Mouse (Mus musculus): Measurements from ENCODE around the gene Sorcs3. TPM values are rescaled to one million over a fixed set of nuclear protein-coding genes. Genes with fewer than 3 reads are reported as not detected.

Sorcs3 gene
- total RNA-seq, 1 experiment from 2014 or later = not detected

DNA sequence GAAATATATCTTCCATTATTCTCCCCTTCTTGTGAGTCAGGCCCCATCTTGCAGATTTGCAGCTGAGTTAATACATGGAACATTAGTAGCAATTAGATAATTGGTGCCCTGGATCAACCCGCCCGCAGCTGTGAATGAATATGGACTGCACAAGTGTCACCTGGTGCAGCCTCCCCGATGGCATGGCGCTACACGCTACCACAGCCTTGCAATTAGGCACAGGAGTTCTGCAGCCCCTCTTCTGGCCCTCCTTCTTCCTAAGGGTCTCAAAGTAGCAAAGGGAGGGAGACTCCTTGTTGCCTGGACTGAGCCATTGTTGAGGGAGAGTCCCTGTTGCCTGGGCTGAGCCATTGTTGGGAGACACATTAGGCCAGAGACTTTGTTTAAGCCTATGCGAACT lies 76.4 kb downstream of the Sorcs3 start:
- no peak for ATAC-seq (replicated peaks; ENCODE audit: low read depth, poor library complexity, severe bottlenecking)

DNA sequence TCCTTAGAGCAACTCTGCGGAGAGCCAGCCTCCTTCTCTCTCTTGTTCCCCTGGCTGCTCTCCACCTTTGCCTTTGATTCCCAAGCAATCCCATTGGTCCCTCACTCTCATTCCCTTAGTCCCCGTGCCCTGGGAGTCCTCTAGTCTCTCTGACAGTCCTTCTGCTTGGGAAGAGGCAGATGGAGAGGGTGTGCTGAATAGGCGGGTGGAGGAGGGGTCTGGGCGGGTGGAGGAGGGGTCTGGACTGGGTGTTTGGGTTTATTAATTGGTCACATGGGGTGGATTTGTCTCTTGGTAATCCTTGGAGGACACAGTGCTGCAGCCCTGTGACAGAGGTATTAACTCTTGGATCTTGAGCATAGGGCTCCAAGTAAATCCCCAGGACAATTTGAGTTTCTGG lies 77.4 kb downstream of the Sorcs3 start:
- ATAC-seq (replicated peaks; ENCODE audit: low read depth, poor library complexity, severe bottlenecking) = no peak

DNA sequence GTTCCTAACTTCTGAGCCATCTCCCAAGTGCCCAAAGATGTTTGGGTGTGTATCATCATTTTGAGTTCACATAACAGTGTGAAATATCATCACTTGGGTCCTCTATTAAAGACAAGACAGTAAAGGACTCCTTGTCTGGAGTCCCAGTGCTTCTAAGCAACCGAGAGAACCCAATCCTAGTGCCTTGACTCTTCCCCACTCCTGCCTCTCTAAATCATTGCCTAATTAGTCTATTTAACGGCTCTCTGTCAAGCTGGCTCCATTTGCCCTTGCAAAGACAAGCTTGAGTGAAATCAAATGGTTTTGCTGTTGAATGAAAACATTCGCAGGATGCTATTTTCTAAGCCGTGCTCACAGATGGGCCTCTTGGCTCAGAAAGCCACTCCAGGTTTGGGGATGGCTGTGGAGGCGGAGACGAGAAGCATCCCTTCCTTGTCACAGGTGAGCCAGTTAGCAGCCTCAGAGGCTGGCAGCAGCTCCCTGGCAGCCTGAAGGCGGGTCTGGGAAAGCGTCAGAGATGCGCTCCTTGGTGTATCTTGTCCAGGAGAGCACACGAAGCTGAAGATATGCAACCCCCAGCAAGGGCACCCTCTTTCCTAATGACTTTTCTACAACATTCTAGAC lies 79.9 kb downstream of the Sorcs3 start:
- no peak for ATAC-seq (replicated peaks; ENCODE audit: low read depth, poor library complexity, severe bottlenecking)

DNA sequence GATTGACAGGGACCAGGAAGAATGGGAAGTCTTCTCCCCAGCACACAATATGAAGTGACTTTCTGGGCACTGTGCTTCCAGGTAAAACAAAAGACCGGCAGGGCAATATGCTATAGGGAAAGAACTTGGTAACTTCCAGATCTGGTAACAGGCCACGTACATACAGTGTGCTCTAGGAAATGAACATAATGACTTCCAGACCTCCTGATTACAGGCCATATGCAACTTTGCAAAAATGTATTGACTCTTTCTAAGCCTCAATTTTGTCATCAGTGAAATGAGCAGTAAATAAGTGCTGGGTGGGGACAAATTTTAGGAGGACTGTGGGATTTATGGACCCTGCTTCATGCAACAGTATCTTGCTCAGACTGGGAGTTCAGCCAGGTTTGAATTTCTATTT lies 88.4 kb downstream of the Sorcs3 start:
- no peak for ATAC-seq (replicated peaks; ENCODE audit: low read depth, poor library complexity, severe bottlenecking)

DNA sequence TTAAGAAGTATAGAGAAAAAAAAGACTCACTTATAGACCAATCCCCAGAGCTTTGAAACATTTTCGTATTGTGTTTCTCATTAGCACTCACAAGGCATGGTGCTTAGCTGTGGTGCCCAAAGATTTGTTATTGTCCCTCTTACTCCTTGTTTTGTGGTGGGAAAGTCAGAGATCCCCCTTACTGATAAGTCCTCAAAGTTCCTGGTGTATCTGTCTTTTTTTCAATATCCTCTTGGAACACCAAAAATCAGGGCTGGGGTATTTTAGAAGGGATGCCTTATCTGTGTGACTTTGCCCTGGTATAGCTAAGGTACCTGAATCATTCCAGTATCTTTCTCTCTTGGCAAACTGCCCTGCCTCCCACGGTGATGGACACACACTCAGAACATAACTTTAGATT lies 92.6 kb downstream of the Sorcs3 start:
- no peak for ATAC-seq (replicated peaks; ENCODE audit: low read depth, poor library complexity, severe bottlenecking)

DNA sequence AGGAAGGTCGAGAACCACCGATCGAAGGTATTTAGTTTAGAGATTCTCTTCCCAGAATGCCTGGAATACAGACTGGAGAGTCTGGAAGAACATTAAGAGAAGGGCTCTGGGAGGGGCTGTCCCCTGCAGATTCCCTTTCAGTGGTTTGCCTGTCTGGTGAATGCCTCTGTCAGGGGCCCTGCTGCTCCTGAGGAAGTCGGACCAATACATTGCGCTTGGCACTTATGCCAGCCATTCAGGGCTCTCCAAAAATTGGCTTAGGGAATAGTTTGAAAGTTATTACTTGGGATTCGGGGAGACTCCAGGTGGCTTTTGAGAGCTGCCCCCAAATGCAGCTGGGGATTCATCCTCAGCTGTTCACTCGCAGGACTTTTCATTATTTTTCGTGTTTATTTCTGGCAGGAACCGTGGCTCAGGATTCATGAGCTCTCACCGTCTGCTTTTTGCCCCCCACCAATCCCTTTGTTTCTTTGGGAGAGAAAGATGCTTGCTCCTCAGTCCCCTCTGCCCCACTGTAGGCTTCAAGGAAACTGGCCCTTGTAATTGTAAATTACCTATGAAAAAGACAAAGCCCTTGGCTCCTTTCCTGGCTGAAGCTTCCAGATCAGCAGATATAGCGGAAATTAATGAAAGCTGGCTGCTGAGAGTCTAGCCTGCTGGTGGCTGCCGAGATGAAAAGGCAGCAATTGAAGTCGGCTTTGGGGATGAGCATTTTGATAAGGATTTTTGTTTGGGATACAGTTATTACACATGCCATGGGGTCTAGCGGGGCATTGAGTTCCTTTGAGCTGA lies 94.8 kb downstream of the Sorcs3 start:
- ATAC-seq (replicated peaks; ENCODE audit: low read depth, poor library complexity, severe bottlenecking) = no peak

DNA sequence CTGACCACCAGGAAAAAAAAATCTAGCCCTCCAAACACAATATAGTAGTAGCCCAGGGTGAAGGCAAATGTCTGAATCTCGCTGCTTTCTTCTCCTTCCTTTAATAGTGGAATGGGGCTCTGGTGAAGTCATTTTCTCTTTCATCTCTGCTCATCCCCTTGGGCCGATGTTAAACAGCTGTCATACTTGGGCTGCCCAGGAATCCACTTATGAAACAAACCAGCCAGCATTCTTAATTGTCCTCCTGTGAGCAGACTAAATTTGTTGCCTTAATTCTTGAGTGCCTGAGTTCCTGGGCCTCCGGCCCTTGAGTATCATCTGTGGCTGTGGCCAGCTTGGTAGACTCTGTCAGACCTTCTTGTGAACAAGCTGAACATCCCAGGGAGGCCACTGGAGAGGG lies 95.5 kb downstream of the Sorcs3 start:
- ATAC-seq (replicated peaks; ENCODE audit: low read depth, poor library complexity, severe bottlenecking) = no peak

DNA sequence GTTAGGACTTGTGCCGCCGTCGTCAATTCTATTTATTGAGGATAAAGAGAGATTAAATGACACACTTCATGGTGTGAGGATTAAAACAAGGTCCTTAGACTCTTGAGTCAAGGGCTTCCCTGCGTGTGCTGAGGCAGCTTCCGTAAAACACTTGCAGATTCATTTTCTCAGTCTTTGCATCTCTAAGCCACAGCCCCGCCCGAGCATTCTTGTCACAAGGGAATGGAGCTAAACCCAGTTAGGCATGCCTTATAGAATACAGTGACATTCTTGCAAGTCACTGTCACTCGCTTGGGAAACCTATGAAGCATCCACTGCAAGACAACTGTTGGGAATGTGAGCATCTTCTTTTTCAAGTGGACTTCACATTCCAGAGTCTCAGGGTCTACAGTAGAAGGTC lies 102.5 kb downstream of the Sorcs3 start:
- no peak for ATAC-seq (replicated peaks; ENCODE audit: low read depth, poor library complexity, severe bottlenecking)

DNA sequence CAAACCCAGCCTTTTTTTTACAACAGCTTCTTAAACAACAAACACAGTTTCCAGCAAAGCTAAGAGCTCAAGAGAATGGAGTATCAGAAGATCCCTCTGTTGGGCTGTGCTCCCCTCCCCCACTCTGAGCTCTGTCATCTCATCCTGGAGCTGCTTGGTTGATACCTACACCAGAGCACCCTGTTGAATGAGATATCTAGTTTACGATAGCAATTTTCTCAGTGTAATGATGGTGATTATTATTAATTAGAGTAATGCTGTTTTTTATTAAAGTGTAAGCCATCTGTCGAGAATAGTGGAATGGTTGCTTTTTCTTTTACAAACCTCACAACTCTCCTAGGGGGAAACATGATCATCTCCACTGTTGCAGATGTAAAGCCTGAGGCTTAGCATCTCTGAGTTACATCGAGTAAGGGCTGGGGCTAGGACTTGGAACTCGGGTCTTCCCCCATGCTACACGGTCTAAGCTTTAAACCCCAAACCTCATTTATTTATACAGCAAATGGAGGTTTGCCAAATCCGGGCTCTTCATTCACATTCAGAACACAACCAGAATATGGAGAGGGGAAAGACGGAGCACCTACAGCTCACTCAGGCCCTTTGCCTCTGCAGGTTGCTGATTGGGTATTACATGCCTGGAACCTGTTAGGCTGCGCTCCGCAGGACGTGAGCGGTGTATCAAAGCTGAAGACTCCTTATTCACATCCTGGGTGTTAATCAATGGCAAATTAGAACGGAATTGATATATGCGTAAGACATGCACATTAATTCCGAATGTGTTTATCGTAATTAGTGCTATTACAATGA lies 103.9 kb downstream of the Sorcs3 start:
- ATAC-seq (replicated peaks; ENCODE audit: low read depth, poor library complexity, severe bottlenecking) = no peak

DNA sequence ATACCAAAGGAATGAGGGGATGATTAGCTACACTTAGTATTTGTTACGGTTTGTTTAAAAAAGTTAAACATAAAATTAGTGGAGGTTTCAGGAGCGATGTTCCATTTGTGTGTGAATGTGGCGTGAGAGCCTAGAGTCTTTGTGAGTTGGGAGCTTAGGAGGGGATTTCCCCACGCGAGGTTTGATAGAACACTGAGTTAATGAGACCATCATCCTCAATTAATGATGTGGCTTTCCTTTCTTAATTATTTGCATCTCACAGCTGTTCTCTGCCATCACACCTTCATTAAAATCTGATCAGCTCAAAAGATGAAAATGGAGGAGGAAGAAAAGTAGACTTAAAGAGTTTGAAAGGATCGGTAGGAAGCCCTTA lies 104.5 kb downstream of the Sorcs3 start:
- no peak for ATAC-seq (replicated peaks; ENCODE audit: low read depth, poor library complexity, severe bottlenecking)

DNA sequence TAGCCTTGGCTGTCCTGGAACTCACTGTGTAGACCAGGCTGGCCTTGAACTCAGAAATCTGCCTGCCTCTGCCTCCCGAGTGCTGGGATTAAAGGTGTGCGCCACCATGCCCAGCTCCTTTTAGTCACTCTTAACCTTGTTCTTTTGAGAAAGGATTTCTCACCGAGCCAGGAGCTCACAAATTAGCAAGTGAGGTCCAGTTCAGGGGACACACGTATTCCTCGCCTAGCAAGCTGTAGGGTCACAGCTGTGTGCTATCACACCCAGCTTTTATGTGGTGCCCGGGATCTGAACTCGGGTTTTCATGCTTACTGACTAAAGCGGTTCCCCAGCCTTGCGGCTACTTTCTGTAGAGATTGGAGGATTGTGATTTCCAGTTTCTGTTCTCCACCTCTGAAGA lies 108.0 kb downstream of the Sorcs3 start:
- ATAC-seq (replicated peaks; ENCODE audit: low read depth, poor library complexity, severe bottlenecking) = no peak

DNA sequence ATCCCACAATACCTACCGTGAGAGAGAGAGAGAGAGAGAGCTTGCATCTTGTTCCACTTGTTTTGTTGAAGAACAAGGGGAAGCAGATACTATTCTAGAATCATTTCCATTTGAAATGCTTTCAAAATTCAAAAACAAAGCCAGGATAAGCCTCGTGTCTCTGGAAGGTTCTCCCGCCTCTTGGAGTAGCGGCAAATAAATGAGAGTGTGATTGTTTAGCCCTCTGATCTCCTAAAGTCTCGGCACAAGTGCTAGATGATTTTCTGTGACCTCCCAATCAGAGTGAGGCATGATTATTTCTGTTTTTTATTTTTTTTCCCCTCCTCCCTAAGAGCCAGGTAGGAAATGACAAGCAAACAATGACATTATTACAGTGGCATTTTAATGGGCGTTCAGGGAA lies 121.3 kb downstream of the Sorcs3 start:
- ATAC-seq (replicated peaks; ENCODE audit: low read depth, poor library complexity, severe bottlenecking) = no peak

DNA sequence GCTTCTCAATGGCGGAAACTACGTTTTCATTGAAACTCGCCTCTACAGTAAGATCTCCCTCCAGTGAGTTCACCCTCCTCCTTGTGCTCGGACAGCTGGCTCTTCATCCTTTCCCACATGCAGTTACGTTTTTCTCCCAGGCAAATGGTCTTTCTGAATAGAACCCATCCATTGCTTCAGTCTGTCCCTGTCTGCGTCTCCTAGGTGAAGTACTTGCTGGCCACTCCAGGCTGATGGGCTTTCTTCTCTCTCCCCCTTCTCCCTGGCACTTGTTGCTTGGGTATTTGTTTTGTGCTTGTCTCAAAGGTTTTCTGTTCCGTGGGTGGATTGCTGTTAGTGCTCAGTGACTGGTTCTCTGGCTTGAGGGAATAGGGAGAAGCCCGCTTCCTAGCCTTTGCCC lies 122.3 kb downstream of the Sorcs3 start:
- no peak for ATAC-seq (replicated peaks; ENCODE audit: low read depth, poor library complexity, severe bottlenecking)

DNA sequence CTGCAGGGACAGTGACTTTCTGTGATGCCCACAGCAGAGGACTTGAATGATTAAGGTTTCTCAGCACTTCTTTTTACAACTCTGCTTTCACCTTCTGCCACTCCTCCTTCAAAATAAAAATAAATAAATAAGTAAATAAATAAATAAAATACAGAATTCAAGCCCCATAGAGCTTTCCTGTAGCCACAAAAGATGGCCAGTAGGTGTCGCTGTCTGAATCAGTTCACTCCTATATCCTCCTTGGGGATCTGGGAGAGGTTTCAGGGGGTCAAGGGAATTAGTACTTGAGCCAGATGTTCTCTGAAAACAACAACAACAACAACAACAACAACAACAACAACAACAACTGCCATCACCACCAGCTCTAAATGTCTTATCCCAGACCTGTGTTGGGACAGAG lies 125.8 kb downstream of the Sorcs3 start:
- ATAC-seq (replicated peaks; ENCODE audit: low read depth, poor library complexity, severe bottlenecking) = no peak

DNA sequence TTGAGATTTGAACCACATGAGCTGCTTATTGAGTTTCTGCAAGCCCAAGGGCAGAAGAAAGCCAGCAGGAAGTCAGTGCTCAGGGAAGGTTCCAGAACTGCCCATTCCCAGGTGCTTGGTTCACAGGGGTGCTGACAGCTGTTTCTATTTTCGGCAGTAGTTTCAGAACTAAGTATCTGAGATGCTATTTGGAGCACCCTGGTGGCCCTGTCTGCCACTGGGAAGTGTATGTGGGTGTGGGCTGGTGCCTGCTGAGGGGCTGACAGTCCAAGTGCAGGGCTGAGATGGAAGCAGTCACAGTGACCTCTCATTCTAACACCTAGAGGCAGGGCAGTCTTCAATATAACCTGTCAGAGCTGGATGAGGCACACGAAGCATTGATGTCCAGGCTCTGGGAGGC lies 127.3 kb downstream of the Sorcs3 start:
- ATAC-seq (replicated peaks; ENCODE audit: low read depth, poor library complexity, severe bottlenecking) = no peak

DNA sequence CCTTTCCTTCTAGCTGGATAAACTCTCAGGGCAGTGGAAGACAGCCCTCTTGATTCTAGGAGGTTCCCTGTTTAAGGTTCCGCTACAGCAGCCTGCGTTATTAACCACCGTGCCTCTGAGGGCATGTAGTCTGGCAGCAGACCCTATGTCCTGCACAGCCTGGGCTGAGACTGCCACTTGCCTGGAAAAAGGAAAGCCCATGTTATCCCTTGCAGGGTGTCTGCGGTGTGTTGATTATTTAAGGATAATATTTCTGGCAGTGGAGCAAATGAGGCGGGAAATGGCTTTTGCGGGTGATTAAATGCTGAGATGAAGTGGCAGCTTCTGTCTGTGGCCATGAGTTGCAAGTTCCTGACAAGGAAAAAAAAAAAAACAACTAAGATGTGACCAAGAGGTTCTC lies 131.6 kb downstream of the Sorcs3 start:
- no peak for ATAC-seq (replicated peaks; ENCODE audit: low read depth, poor library complexity, severe bottlenecking)

DNA sequence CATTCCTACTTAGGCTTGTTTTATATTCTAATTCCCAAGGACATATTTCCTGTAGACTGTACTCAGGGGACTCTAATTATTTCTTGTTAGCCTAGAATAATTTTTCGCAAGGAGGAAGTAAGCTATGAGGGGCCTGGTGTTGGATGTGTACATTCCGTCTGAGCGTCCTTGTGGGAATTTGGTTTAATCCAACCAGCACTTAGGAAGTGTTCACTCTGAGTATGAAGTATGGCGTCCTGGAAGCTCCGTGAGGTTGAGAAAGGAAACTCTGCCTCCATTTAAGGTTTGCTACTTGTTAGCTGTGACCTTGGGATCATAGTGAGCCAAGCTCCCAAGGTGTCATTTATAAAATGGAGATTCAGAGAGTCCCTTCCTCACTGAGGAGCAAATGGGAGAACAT lies 132.3 kb downstream of the Sorcs3 start:
- ATAC-seq (replicated peaks; ENCODE audit: low read depth, poor library complexity, severe bottlenecking) = no peak

DNA sequence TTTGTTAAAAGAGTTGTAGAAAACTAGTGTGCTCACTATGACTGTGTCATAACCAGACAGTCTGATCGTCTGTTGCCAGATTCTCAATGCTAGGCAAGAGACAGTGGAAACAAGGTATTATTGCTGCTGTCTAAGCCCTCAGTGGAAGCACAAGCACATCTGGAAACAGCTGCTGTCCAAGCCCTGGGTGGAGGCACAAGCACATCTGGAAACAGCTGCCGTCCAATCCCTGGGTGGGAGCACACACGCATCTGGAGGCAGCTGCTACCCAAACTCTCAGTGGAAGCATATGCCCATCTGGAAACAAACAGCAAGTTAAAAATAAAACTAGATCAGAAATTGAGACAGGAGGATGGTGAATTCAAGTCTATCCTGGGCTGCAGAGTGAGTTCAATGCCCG lies 136.9 kb downstream of the Sorcs3 start:
- no peak for ATAC-seq (replicated peaks; ENCODE audit: low read depth, poor library complexity, severe bottlenecking)

DNA sequence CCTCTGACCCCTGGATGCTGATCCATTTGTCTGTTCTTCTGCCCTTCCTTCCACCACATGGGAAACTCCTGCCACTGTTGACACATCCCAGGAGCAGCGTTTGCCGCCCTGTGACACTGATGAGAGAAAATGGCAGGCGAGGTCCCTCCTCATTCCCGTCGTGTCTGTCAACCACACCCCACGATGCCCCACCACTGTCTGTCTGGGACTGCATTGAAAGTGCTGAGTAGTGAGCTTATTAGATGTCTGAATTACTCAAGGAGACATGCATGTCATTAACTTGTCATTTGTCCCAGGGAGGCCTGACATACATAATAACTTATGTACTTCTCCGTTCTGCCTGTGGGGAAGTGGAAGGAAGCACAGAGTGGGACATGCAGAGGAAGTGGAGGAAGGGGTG lies 137.6 kb downstream of the Sorcs3 start:
- no peak for ATAC-seq (replicated peaks; ENCODE audit: low read depth, poor library complexity, severe bottlenecking)

DNA sequence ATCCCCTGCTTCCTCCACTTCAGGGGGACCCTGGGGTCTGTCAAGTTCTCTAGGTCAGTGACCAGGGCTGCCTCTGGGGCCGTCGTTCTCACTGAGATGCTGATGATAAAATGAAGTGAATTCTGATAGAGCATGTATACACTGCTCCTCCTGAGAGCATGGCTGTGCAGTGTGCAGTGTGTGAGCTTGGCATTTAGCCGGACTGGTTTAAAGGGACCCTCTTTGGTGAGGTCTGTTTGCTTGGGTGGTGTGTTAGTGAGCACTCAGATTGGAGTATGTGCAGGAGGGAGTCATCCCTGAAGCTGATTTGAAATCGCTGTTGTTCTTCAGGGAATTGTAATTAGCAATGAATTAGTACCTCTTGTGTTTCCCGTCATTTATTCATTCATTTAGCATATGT lies 141.3 kb downstream of the Sorcs3 start:
- no peak for ATAC-seq (replicated peaks; ENCODE audit: low read depth, poor library complexity, severe bottlenecking)

DNA sequence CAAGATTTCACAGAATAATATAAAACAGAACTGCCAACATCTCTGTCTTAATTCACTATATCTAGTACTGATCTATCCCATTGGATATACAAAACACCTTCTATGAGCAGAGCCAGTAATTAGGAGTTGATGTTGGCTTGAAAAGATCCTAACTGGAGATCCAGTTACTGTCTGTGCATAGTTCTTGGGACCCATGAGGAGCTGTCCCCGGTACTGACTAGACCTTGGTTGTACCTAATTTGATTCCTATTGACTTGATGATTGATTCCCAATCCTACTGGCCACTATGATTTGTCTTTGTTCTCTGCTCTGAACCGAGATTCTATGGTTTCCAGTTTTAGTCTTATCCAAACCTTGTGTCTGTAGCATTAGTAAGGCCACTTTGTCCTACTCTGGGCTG lies 151.0 kb downstream of the Sorcs3 start:
- no peak for ATAC-seq (replicated peaks; ENCODE audit: low read depth, poor library complexity, severe bottlenecking)
